Mouse (Mus musculus): ENCODE measurements around the gene Pik3r1. TPM values are rescaled to one million over a fixed set of nuclear protein-coding genes. Genes with fewer than 3 reads are reported as not detected.

Pik3r1 gene
- polyA plus RNA-seq, 1 experiment: 18.4 TPM

DNA sequence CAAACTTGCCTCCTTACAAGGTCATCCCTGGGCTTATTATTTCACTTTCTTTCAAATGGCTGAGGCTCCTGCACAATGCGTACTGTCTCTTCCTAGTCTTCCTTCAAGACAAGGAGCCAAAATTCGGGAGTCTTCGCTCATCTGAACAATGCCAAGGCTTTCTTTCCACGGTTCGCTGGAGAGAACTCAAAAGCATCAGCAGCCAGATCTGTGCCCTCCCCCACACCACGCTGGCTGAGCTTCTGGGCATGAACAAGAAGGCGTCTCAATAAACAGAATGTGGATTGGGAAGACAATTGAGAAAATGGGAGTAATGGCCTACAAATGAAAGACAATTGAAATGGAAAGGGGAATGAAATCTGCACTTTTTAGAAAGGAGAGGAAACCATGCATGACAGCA, 136.5 kb downstream of the Pik3r1 start:
- no peak overlapping the region for H3K4me3 ChIP-seq (ENCODE audit: extremely low read depth, insufficient read depth, insufficient read length)
- peaks cover 7% of the 10 kb centered on the region; the same call in 1 of the 2 replicates for H3K4me1 ChIP-seq (ENCODE audit: control insufficient read depth, insufficient read depth, insufficient read length)
- H3K36me3 ChIP-seq (ENCODE audit: control insufficient read depth, insufficient read depth, low read length): no peaks in the 10 kb centered on the region
- no peak overlapping the region for H3K27ac ChIP-seq (ENCODE audit: insufficient read depth, low read length)
- H3K27me3 ChIP-seq (ENCODE audit: control insufficient read depth, insufficient read depth, low read length): no peaks in the 10 kb centered on the region
- WGBS: 93% methylated on average over 7 of the region's 7 CpGs
- DNase-seq (ENCODE audit: low read depth in 1 of 2, low spot score in 2 of 2): no peak
- TF ChIP-seq POLR2A (IDR thresholded peaks at IDR 0.05; ENCODE audit: low read depth, low read length) (no peak), CTCF (IDR thresholded peaks at IDR 0.05; ENCODE audit: extremely low read depth, insufficient read depth, insufficient read length, insufficient replicate concordance) (no peak)

Measured in spleen, adult 2 months (tissue).